Mouse (Mus musculus): Measurements from ENCODE around the gene Apln. TPM values are rescaled to one million over a fixed set of nuclear protein-coding genes. Genes with fewer than 3 reads are reported as not detected.

Apln gene
- polyA plus RNA-seq, 1 experiment from 2014 or later: 3.5 TPM

GRCm38 (mm10) chrX:48066891-48067290 is 32.2 kb upstream of the Apln start:
- Histone ChIP-seq H3K9ac (ENCODE audit: low read depth, low read length) (no peak overlapping the region), H3K4me3 (ENCODE audit: low read depth, low read length) (no peak overlapping the region), H3K27ac (ENCODE audit: low read depth, low read length) (no peak overlapping the region), H3K4me2 (replicated peaks; ENCODE audit: low read depth) (no peak overlapping the region), H3K36me3 (ENCODE audit: control insufficient read depth, insufficient read depth) (no peaks in the 10 kb centered on the region), H3K4me1 (replicated peaks; ENCODE audit: control insufficient read depth, insufficient read depth, low read length) (no peaks in the 10 kb centered on the region), H3K9me3 (ENCODE audit: control insufficient read depth) (no peaks in the 10 kb centered on the region), H3K27me3 (replicated peaks; ENCODE audit: control insufficient read depth, insufficient read depth, low read length) (no peaks in the 10 kb centered on the region)
- no peak for TF ChIP-seq CTCF (IDR thresholded peaks at IDR 0.05; ENCODE audit: low read depth)
- 72% methylated on average over 3 of the region's 3 CpGs for WGBS
- ATAC-seq: no peak

GRCm38 (mm10) chrX:48064166-48064853 is 29.7 kb upstream of the Apln start:
- H3K9ac ChIP-seq (ENCODE audit: low read depth, low read length): no peak overlapping the region
- no peaks in the 10 kb centered on the region for H3K36me3 ChIP-seq (ENCODE audit: control insufficient read depth, insufficient read depth)
- H3K9me3 ChIP-seq (ENCODE audit: control insufficient read depth): no peaks in the 10 kb centered on the region
- 40% methylated on average over 5 of the region's 5 CpGs for WGBS
- H3K4me3 ChIP-seq (ENCODE audit: low read depth, low read length): no peak overlapping the region
- H3K4me2 ChIP-seq (replicated peaks; ENCODE audit: low read depth): no peak overlapping the region
- H3K27me3 ChIP-seq (replicated peaks; ENCODE audit: control insufficient read depth, insufficient read depth, low read length): no peaks in the 10 kb centered on the region
- ATAC-seq: no peak
- no peaks in the 10 kb centered on the region for H3K4me1 ChIP-seq (replicated peaks; ENCODE audit: control insufficient read depth, insufficient read depth, low read length)
- no peak overlapping the region for H3K27ac ChIP-seq (ENCODE audit: low read depth, low read length)
- TF ChIP-seq CTCF (IDR thresholded peaks at IDR 0.05; ENCODE audit: low read depth): no peak

GRCm38 (mm10) chrX:48062481-48062880 is 27.8 kb upstream of the Apln start:
- no peaks in the 10 kb centered on the region for H3K9me3 ChIP-seq (ENCODE audit: control insufficient read depth)
- ATAC-seq: no peak
- 64% methylated on average over 4 of the region's 4 CpGs for WGBS
- no peaks in the 10 kb centered on the region for H3K27me3 ChIP-seq (replicated peaks; ENCODE audit: control insufficient read depth, insufficient read depth, low read length)
- H3K4me3 ChIP-seq (ENCODE audit: low read depth, low read length): no peak overlapping the region
- H3K36me3 ChIP-seq (ENCODE audit: control insufficient read depth, insufficient read depth): no peaks in the 10 kb centered on the region
- H3K9ac ChIP-seq (ENCODE audit: low read depth, low read length): no peak overlapping the region
- no peak for TF ChIP-seq CTCF (IDR thresholded peaks at IDR 0.05; ENCODE audit: low read depth)
- H3K4me1 ChIP-seq (replicated peaks; ENCODE audit: control insufficient read depth, insufficient read depth, low read length): no peaks in the 10 kb centered on the region
- H3K4me2 ChIP-seq (replicated peaks; ENCODE audit: low read depth): no peak overlapping the region
- H3K27ac ChIP-seq (ENCODE audit: low read depth, low read length): no peak overlapping the region

GRCm38 (mm10) chrX:48054186-48055015 is 19.7 kb upstream of the Apln start:
- Histone ChIP-seq H3K36me3 (ENCODE audit: control insufficient read depth, insufficient read depth) (no peaks in the 10 kb centered on the region), H3K4me2 (replicated peaks; ENCODE audit: low read depth) (peak overlapping the region; percentile 60), H3K27ac (ENCODE audit: low read depth, low read length) (no peak overlapping the region), H3K9me3 (ENCODE audit: control insufficient read depth) (no peaks in the 10 kb centered on the region), H3K4me1 (replicated peaks; ENCODE audit: control insufficient read depth, insufficient read depth, low read length) (no peaks in the 10 kb centered on the region), H3K27me3 (replicated peaks; ENCODE audit: control insufficient read depth, insufficient read depth, low read length) (peaks cover 9% of the 10 kb centered on the region; the same call in 1 of the 2 replicates), H3K4me3 (ENCODE audit: low read depth, low read length) (peak overlapping the region; percentile 37), H3K9ac (ENCODE audit: low read depth, low read length) (no peak overlapping the region)
- ATAC-seq: peak; percentile 49; the same call in 1 of the 2 replicates
- TF ChIP-seq CTCF (IDR thresholded peaks at IDR 0.05; ENCODE audit: low read depth): 0 out of 2 replicates have a peak, but pooled peaks have one; percentile 16
- 38% methylated on average over 31 of the region's 31 CpGs for WGBS

- Histone ChIP-seq H3K4me3 (ENCODE audit: low read depth, low read length) (peak overlapping the region; percentile 37; the same call in 1 of the 2 replicates), H3K4me2 (replicated peaks; ENCODE audit: low read depth) (no peak overlapping the region), H3K27me3 (replicated peaks; ENCODE audit: control insufficient read depth, insufficient read depth, low read length) (peaks cover 9% of the 10 kb centered on the region; the same call in 1 of the 2 replicates), H3K9me3 (ENCODE audit: control insufficient read depth) (no peaks in the 10 kb centered on the region), H3K9ac (ENCODE audit: low read depth, low read length) (no peak overlapping the region), H3K36me3 (ENCODE audit: control insufficient read depth, insufficient read depth) (no peaks in the 10 kb centered on the region), H3K27ac (ENCODE audit: low read depth, low read length) (no peak overlapping the region), H3K4me1 (replicated peaks; ENCODE audit: control insufficient read depth, insufficient read depth, low read length) (no peaks in the 10 kb centered on the region)
- no peak for TF ChIP-seq CTCF (IDR thresholded peaks at IDR 0.05; ENCODE audit: low read depth)
- no peak for ATAC-seq
- WGBS: 43% methylated on average over 3 of the region's 3 CpGs
Observed at GRCm38 (mm10) chrX:48053743-48054142, 19.1 kb upstream of the Apln start.

- Histone ChIP-seq H3K4me1 (replicated peaks; ENCODE audit: control insufficient read depth, insufficient read depth, low read length) (no peaks in the 10 kb centered on the region), H3K27ac (ENCODE audit: low read depth, low read length) (no peak overlapping the region), H3K27me3 (replicated peaks; ENCODE audit: control insufficient read depth, insufficient read depth, low read length) (no peaks in the 10 kb centered on the region), H3K4me2 (replicated peaks; ENCODE audit: low read depth) (no peak overlapping the region), H3K9me3 (ENCODE audit: control insufficient read depth) (no peaks in the 10 kb centered on the region), H3K9ac (ENCODE audit: low read depth, low read length) (no peak overlapping the region), H3K4me3 (ENCODE audit: low read depth, low read length) (no peak overlapping the region), H3K36me3 (ENCODE audit: control insufficient read depth, insufficient read depth) (no peaks in the 10 kb centered on the region)
- no peak for TF ChIP-seq CTCF (IDR thresholded peaks at IDR 0.05; ENCODE audit: low read depth)
- 87% methylated on average over 2 of the region's 2 CpGs for WGBS
- ATAC-seq: no peak
Observed at GRCm38 (mm10) chrX:48046315-48046714, 11.7 kb upstream of the Apln start.
